Mouse (Mus musculus): Measurements from ENCODE around the gene Atg4d. TPM values are rescaled to one million over a fixed set of nuclear protein-coding genes. Genes with fewer than 3 reads are reported as not detected.
A peak's percentile ranks its signal among the peaks of the same experiment; 100 is the strongest.
"Not testable (repeated sequence)": the region's sequence is repeated elsewhere in the genome, so short reads cannot be mapped to it uniquely, and the experiment has no call there.

Atg4d gene
- polyA plus RNA-seq, 1 experiment: 40.3 TPM

DNA sequence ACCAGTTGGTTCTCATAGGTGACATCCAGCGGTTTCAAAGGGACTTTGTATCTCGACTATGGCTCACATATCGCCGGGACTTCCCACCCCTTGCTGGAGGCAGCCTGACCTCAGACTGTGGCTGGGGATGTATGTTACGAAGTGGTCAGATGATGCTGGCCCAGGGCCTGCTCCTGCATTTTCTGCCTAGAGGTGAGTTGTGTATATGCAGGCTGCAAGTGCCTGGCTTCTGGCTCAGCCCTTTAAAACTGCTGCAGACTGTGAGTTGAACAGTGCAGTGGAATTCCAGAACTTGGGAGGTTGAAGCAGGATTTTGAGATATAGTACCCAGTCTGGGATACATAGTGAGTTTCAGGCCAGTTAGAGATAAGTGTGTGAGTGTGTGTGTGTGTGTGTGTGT is 1.8 kb downstream of the Atg4d start:
- TF ChIP-seq POLR2A (IDR thresholded peaks at IDR 0.05; ENCODE audit: extremely low read depth, insufficient read depth, low read length): no peak
- no peak for TF ChIP-seq CTCF (IDR thresholded peaks at IDR 0.05; ENCODE audit: extremely low read depth, insufficient read depth, low read length)
- H3K4me3 ChIP-seq (ENCODE audit: insufficient read depth, low read length): no peak overlapping the region
- H3K27ac ChIP-seq (ENCODE audit: insufficient read depth, low read length): no peak overlapping the region
- peaks cover 3% of the 10 kb centered on the region; the same call in 1 of the 2 replicates for H3K4me1 ChIP-seq (ENCODE audit: control insufficient read depth, insufficient read depth, low read length)

DNA sequence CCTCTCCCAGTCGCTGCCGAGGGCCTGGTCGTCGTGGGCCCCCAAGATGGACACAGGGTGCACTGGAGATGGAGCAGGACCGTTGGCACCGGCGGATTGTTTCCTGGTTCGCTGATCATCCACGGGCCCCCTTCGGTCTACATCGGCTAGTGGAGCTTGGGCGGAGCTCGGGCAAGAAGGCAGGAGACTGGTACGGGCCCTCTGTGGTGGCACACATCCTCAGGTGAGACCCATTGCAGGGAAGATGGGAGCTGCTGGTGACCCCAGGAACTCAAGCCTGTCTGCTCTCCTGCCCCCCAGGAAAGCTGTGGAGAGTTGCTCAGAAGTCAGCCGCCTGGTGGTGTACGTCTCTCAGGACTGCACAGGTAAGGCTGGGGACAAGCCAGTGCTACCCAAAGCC is 3.2 kb downstream of the Atg4d start:
- no peak overlapping the region for H3K4me3 ChIP-seq (ENCODE audit: insufficient read depth, low read length)
- no peak overlapping the region for H3K27ac ChIP-seq (ENCODE audit: insufficient read depth, low read length)
- H3K4me1 ChIP-seq (ENCODE audit: control insufficient read depth, insufficient read depth, low read length): peaks cover 3% of the 10 kb centered on the region; the same call in 1 of the 2 replicates
- TF ChIP-seq POLR2A (IDR thresholded peaks at IDR 0.05; ENCODE audit: extremely low read depth, insufficient read depth, low read length): no peak
- no peak for TF ChIP-seq CTCF (IDR thresholded peaks at IDR 0.05; ENCODE audit: extremely low read depth, insufficient read depth, low read length)

DNA sequence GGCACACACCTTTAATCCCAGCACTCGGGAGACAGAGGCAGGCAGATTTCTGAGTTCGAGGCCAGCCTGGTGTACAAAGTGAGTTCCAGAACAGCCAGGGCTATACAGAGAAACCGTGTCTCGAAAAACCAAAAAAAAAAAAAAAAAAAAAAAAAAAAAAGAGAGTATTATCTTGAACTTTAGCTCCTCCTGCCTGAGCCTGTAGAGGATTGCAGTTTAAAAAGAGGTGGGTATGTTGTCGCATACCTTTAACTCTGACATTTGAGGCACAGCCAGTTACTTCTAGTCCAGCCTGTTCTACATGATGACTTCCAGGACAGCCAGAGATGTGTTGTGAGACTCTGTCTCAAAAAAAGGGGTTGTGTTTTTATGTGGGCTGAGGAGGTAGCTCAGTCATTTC is 4.5 kb downstream of the Atg4d start:
- H3K4me1 ChIP-seq (ENCODE audit: control insufficient read depth, insufficient read depth, low read length); H3K27ac ChIP-seq (ENCODE audit: insufficient read depth, low read length); H3K4me3 ChIP-seq (ENCODE audit: insufficient read depth, low read length): not testable (repeated sequence)

DNA sequence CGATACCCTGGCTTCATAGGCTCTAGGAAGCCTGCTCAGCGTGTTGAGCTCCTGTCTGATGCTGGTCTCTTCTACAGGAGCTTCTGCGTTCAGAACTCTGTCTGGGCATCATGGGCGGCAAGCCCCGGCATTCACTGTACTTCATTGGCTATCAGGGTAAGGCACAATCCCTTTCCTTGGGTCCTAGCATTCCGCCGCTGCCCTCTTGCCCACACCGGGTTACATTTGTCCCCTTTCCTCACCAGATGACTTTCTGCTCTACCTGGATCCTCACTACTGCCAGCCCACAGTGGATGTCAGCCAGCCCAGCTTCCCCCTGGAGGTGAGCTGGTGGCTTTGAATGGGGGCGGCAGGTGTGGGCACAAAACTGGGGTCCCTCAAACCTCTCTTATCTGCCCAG is 7.3 kb downstream of the Atg4d start:
- Histone ChIP-seq H3K4me3 (ENCODE audit: insufficient read depth, low read length) (no peak overlapping the region), H3K4me1 (ENCODE audit: control insufficient read depth, insufficient read depth, low read length) (no peaks in the 10 kb centered on the region), H3K27ac (ENCODE audit: insufficient read depth, low read length) (no peak overlapping the region)
- TF ChIP-seq CTCF (IDR thresholded peaks at IDR 0.05; ENCODE audit: extremely low read depth, insufficient read depth, low read length) (no peak), POLR2A (IDR thresholded peaks at IDR 0.05; ENCODE audit: extremely low read depth, insufficient read depth, low read length) (no peak)

DNA sequence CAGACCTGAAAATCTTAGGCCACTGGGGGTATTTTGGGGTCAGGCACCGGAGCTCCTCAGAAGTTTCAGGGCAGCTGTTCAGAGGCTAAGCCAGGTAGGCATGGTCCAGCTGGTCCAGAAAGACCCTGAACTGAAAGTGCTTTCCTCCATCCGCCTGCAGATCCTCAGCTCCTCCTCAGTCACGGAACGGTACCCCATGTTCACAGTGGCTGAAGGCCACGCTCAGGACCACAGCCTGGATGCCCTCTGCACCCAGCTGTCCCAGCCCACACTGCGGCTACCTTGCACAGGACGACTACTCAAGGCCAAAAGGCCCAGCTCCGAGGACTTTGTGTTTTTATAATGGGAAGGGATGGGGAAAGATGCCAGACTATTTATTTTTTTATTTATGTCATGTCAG is 8.0 kb downstream of the Atg4d start:
- Histone ChIP-seq H3K27ac (ENCODE audit: insufficient read depth, low read length) (no peak overlapping the region), H3K4me1 (ENCODE audit: control insufficient read depth, insufficient read depth, low read length) (no peaks in the 10 kb centered on the region), H3K4me3 (ENCODE audit: insufficient read depth, low read length) (no peak overlapping the region)
- TF ChIP-seq POLR2A (IDR thresholded peaks at IDR 0.05; ENCODE audit: extremely low read depth, insufficient read depth, low read length) (no peak), CTCF (IDR thresholded peaks at IDR 0.05; ENCODE audit: extremely low read depth, insufficient read depth, low read length) (no peak)

DNA sequence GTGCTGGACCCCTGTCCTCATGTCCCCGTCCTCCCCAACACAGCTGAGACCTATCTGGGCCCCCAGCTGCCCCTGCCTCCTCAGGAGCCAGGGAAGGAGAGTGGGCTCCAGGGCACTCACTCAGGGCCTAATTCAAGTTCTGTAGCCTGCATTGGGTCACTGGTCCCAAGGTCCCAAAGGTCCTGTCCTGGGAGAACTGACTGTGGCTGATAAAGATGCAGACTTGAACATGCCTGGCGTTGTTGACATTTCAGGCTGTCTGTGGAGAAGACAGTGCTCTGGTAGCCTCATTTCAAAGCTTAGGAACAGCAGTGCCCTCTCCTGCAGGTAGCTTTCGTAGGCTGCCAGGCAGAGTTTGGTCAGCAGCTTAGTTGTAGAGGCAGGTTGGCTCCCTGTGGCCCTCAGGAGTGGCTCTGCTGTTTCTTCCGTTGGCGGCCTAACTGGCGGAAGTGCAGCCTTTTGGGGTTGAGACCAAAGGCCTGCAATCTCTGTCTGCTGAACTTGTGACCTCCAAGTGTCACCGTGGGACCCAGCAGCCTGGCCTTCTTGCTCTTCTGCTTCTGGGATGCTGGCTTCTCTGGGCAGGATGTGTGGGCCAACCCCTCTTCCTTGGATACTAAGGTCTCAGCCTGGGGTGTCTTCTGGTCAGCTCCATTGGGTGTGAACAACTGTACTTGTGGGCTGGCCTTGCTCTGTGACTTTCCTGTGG is 8.6 kb downstream of the Atg4d start:
- no peaks in the 10 kb centered on the region for H3K4me1 ChIP-seq (ENCODE audit: control insufficient read depth, insufficient read depth, low read length)
- no peak for TF ChIP-seq CTCF (IDR thresholded peaks at IDR 0.05; ENCODE audit: extremely low read depth, insufficient read depth, low read length)
- no peak for TF ChIP-seq POLR2A (IDR thresholded peaks at IDR 0.05; ENCODE audit: extremely low read depth, insufficient read depth, low read length)
- no peak overlapping the region for H3K27ac ChIP-seq (ENCODE audit: insufficient read depth, low read length)
- H3K4me3 ChIP-seq (ENCODE audit: insufficient read depth, low read length): no peak overlapping the region

DNA sequence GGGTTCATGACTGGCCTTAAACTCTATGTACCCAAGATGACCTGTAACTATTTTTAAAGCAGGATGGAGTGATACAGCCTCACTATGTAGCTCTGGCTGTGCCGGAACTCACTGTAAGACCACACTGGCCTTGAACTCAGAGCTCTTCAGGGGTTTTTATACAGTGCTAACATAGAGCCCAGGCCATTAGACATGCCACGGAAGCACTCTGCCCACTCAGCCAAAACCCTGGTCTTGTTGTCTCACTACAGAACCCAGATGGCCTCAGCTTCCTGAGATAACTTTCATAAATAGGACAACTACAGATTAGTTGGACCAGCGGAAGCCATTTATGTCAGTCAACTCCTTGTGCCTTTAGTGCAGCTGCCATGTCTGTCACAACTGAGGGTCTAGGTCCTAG is 9.2 kb downstream of the Atg4d start:
- Histone ChIP-seq H3K4me1 (ENCODE audit: control insufficient read depth, insufficient read depth, low read length) (no peaks in the 10 kb centered on the region), H3K4me3 (ENCODE audit: insufficient read depth, low read length) (no peak overlapping the region), H3K27ac (ENCODE audit: insufficient read depth, low read length) (no peak overlapping the region)
- TF ChIP-seq CTCF (IDR thresholded peaks at IDR 0.05; ENCODE audit: extremely low read depth, insufficient read depth, low read length) (no peak), POLR2A (IDR thresholded peaks at IDR 0.05; ENCODE audit: extremely low read depth, insufficient read depth, low read length) (no peak)

DNA sequence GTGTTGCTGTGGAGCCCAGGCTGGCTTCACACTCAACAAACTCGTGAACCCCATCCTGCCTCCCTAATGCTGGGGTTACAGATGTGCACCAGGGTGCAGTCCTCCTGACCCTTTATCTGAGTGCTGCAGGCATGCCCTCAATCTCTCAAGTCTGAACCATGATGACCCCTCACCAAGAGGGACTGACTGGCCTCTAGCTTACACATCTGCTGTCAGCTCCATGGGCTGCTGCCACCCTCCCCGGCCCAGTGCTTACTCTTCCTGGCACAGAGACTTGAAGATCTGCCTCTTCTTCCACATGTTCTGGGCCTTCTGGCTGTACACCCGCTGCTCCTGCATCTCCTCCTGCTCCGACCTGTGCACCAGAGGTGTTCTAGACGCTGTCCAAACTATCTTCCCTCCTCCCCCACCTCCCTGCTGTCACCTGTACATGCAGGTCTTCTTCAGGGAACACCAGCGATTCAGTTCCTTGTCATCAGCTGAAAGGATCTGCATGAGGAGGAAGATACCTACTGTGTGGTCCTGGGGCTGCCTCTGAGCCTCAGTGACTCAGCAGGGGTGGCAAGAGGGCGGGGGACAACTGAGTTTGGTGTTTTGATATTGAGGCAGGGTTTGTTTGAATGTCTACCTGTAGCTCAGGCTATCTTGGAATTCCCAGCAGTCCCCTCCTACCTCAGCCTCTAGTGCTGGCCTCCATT is 10.1 kb downstream of the Atg4d start:
- TF ChIP-seq POLR2A (IDR thresholded peaks at IDR 0.05; ENCODE audit: extremely low read depth, insufficient read depth, low read length) (0 out of 2 replicates have a peak, but pooled peaks have one; percentile 42), CTCF (IDR thresholded peaks at IDR 0.05; ENCODE audit: extremely low read depth, insufficient read depth, low read length) (no peak)
- no peak overlapping the region for H3K4me3 ChIP-seq (ENCODE audit: insufficient read depth, low read length)
- H3K27ac ChIP-seq (ENCODE audit: insufficient read depth, low read length): no peak overlapping the region
- no peaks in the 10 kb centered on the region for H3K4me1 ChIP-seq (ENCODE audit: control insufficient read depth, insufficient read depth, low read length)

DNA sequence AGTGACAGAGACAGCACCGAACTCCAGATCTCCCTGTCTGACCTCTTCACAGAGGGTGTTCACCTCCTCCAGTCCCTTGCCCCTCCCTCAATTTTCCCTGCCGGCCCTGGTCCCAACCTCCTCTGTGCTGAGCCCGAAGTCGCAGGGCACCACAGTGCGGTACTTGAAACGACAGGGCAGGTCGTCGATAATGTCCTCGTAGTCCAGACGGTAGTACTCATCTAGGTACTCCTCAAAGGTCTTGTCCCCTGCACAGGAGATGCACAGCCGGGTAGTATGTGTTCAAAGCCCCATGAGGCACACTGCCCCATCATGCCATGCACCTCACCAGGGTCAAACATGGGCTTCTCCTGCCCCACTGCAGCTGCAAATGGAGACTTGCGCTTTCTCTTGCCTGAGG is 10.6 kb downstream of the Atg4d start:
- TF ChIP-seq CTCF (IDR thresholded peaks at IDR 0.05; ENCODE audit: extremely low read depth, insufficient read depth, low read length) (no peak), POLR2A (IDR thresholded peaks at IDR 0.05; ENCODE audit: extremely low read depth, insufficient read depth, low read length) (no peak)
- H3K4me3 ChIP-seq (ENCODE audit: insufficient read depth, low read length): no peak overlapping the region
- H3K4me1 ChIP-seq (ENCODE audit: control insufficient read depth, insufficient read depth, low read length): no peaks in the 10 kb centered on the region
- H3K27ac ChIP-seq (ENCODE audit: insufficient read depth, low read length): no peak overlapping the region

DNA sequence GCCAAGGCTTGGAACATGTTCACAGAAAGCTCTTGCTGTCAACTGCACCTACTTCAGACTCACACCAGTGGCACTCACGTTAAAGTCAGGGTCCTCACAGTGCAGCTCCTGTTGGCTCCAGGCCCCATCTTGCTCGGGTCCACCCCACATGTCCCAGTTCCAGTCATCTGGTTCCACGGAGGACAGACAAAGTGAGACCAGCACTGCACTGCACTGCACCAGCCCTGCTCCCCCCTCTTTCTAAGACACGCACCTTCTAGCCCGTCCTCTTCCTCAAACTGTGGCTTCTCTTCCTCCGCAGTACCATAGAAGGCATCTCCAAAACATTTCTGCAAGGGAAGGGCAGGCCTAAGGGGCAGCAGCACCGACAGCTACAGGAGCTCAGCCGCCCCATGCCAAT is 11.2 kb downstream of the Atg4d start:
- no peak for TF ChIP-seq CTCF (IDR thresholded peaks at IDR 0.05; ENCODE audit: extremely low read depth, insufficient read depth, low read length)
- TF ChIP-seq POLR2A (IDR thresholded peaks at IDR 0.05; ENCODE audit: extremely low read depth, insufficient read depth, low read length): no peak
- Histone ChIP-seq H3K4me1 (ENCODE audit: control insufficient read depth, insufficient read depth, low read length) (no peaks in the 10 kb centered on the region), H3K4me3 (ENCODE audit: insufficient read depth, low read length) (no peak overlapping the region)

More for the DNA sequence above, 11.2 kb downstream of the Atg4d start:
- H3K27ac ChIP-seq (ENCODE audit: insufficient read depth, low read length): no peak overlapping the region
